Comparison of ENCODE assay signal across 23 mouse cellular contexts in the genomic region with DNA sequence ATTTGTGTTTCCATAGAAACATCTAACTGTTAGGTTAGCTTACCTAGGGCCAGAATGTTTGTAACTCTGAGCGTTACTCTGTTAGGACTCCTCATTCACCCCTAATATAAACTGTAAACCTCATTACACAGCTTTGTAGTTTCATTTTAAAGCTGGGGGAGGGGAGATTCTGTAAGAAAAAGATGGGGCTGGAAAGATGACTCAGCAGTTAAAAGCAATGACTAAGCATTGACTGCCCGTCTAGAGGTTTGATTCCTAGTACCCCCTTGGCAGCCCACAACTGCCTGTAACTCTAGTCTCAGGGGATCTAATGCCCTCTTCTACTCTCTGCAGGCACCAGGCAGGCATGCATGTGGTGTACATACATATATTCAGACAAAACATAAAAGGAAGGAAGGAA. TPM values are rescaled to one million over a fixed set of nuclear protein-coding genes. Genes with fewer than 3 reads are reported as not detected.
"Had no signal": no experiment of that assay in that cellular context is flagged by ENCODE, and none has a peak within 500 bp of the region (broad histone marks: within the 10 kb centered on the region; RNA-seq: fewer than 3 reads in every experiment).

No protein-coding gene starts in this region.

- ATAC-seq: midbrain, embryonic 16.5 days had no signal

- H3K9ac ChIP-seq: limb, embryonic 13.5 days; liver, embryonic 14.5 days; midbrain, embryonic 12.5 days; neural tube, embryonic 15.5 days had no signal

- H3K9me3 ChIP-seq: limb, embryonic 13.5 days; midbrain, embryonic 12.5 days; neural tube, embryonic 15.5 days had no signal

- H3K4me3 ChIP-seq: layer of hippocampus, adult 2 months; limb, embryonic 13.5 days; midbrain, embryonic 12.5 days; neural tube, embryonic 15.5 days had no signal

- H3K36me3 ChIP-seq: limb, embryonic 13.5 days; midbrain, embryonic 12.5 days; neural tube, embryonic 15.5 days had no signal

- H3K4me1 ChIP-seq: limb, embryonic 13.5 days; midbrain, embryonic 12.5 days; neural tube, embryonic 15.5 days had no signal

- H3K27ac ChIP-seq: layer of hippocampus, adult 2 months; limb, embryonic 13.5 days; liver, embryonic 14.5 days; midbrain, embryonic 12.5 days; neural tube, embryonic 15.5 days had no signal

- H3K4me2 ChIP-seq: limb, embryonic 13.5 days; midbrain, embryonic 12.5 days; neural tube, embryonic 15.5 days had no signal

- DNase-seq: kidney, postnatal 10 days; kidney, postnatal 4 days; left cerebral cortex, postnatal 4 days; lung, adult 18-20 months; right cerebral cortex, adult 18-20 months; right cerebral cortex, postnatal 25 days had no signal

- H3K27me3 ChIP-seq: limb, embryonic 13.5 days; midbrain, embryonic 12.5 days; neural tube, embryonic 15.5 days had no signal

RNA-seq across cellular contexts. Expression of a gene that starts 2.1 kb away (rescaled TPM):
- total RNA-seq: layer of hippocampus, adult 2 months; layer of hippocampus, postnatal 10 days; left cerebral cortex, postnatal 10 days; left cerebral cortex, postnatal 4 days; megakaryocyte-erythroid progenitor cell, adult 5-6 weeks had no signal
- polyA plus RNA-seq: lung, embryonic 16.5 days; midbrain, embryonic 12.5 days; neural tube, embryonic 11.5 days; small intestine, adult 2 months; stomach, embryonic 16.5 days had no signal

RNA-seq across cellular contexts. Expression of a gene that starts 17.3 kb away (rescaled TPM):
- total RNA-seq: layer of hippocampus, adult 2 months; layer of hippocampus, postnatal 10 days; left cerebral cortex, adult 18-20 months; left cerebral cortex, postnatal 10 days; left cerebral cortex, postnatal 4 days; liver, adult 2 months; megakaryocyte-erythroid progenitor cell, adult 5-6 weeks had no signal
- polyA plus RNA-seq: kidney, embryonic 14.5 days; limb, embryonic 13.5 days; liver, adult 2 months; liver, embryonic 14.5 days; lung, embryonic 16.5 days; midbrain, embryonic 12.5 days; midbrain, embryonic 16.5 days; neural tube, embryonic 11.5 days; neural tube, embryonic 15.5 days; small intestine, adult 2 months; stomach, embryonic 16.5 days; thymus, postnatal 0 days had no signal

RNA-seq across cellular contexts. Expression of a gene that starts 36.9 kb away (rescaled TPM):
- total RNA-seq: layer of hippocampus, adult 2 months; layer of hippocampus, postnatal 10 days; left cerebral cortex, adult 18-20 months; left cerebral cortex, postnatal 10 days; left cerebral cortex, postnatal 4 days; liver, adult 2 months; megakaryocyte-erythroid progenitor cell, adult 5-6 weeks had no signal
- polyA plus RNA-seq: kidney, embryonic 14.5 days; limb, embryonic 13.5 days; liver, adult 2 months; liver, embryonic 14.5 days; lung, embryonic 16.5 days; midbrain, embryonic 12.5 days; midbrain, embryonic 16.5 days; neural tube, embryonic 11.5 days; neural tube, embryonic 15.5 days; small intestine, adult 2 months; stomach, embryonic 16.5 days; thymus, postnatal 0 days had no signal
